Mouse (Mus musculus) kidney, adult 2 months (tissue): ENCODE data around the gene Katnal1. TPM values are rescaled to one million over a fixed set of nuclear protein-coding genes. Genes with fewer than 3 reads are reported as not detected.

Experiments used
- DNase-seq: peaks from one replicate; pipeline ENCODE4 v3.0.0; 2021
- H3K27ac ChIP-seq: fragments of 200-500 bp; 2 replicates; pipeline ENCODE4 v1.5.1; 2012; ENCODE audit warnings: low read depth, low read length, control low read depth, inconsistent platforms; ENCODE audit not compliant: insufficient read depth
- H3K27me3 ChIP-seq: fragments of 200-500 bp; replicated peaks from 2 replicates; pipeline ENCODE4 v1.6.1; 2012; ENCODE audit warnings: mild to moderate bottlenecking, moderate library complexity, low read length, inconsistent platforms; ENCODE audit not compliant: control insufficient read depth, insufficient read depth
- H3K36me3 ChIP-seq: fragments of 200-500 bp; 2 replicates; pipeline ENCODE4 v1.6.1; 2012; ENCODE audit warnings: mild to moderate bottlenecking, moderate library complexity, low read length, inconsistent platforms; ENCODE audit not compliant: control insufficient read depth, insufficient read depth
- H3K4me1 ChIP-seq: fragments of 200-500 bp; 2 replicates; pipeline ENCODE4 v1.6.1; 2011; ENCODE audit warnings: low read length; ENCODE audit not compliant: control insufficient read depth, insufficient read depth
- H3K4me3 ChIP-seq: fragments of 200-500 bp; 2 replicates; pipeline ENCODE4 v1.5.1; 2011; ENCODE audit warnings: mild to moderate bottlenecking, low read depth, low read length, control low read depth; ENCODE audit not compliant: insufficient read depth
- CTCF ChIP-seq: fragments of 200-500 bp; conservative IDR thresholded peaks from 2 replicates; pipeline ENCODE4 v1.5.1; 2011; ENCODE audit warnings: low read depth, mild to moderate bottlenecking, control low read depth, low read length, moderate library complexity, mixed read lengths; ENCODE audit not compliant: insufficient read depth, insufficient read length
- POLR2A ChIP-seq: fragments of 200-500 bp; IDR thresholded peaks from one replicate; pipeline ENCODE4 v1.6.1; 2011; ENCODE audit warnings: low read depth, low read length, control low read depth
- WGBS: fragments of 180-500 bp; shearing (Covaris S2); methylation state at CpG from one replicate; pipeline ENCODE4 v1.1.7; 2018; 5-methylcytosine and 5-hydroxymethylcytosine counted together
- polyA plus RNA-seq: library from polyadenylated mRNA; depleted of rRNA; stranded (reverse); fragments of >200 nt; gene quantifications from 2 replicates; pipeline ENCODE4 v1.2.3, GENCODE M21; 2012; rRNA removed

The Katnal1 gene
- polyA plus RNA-seq, 1 experiment, result 6.6 TPM

DNA sequence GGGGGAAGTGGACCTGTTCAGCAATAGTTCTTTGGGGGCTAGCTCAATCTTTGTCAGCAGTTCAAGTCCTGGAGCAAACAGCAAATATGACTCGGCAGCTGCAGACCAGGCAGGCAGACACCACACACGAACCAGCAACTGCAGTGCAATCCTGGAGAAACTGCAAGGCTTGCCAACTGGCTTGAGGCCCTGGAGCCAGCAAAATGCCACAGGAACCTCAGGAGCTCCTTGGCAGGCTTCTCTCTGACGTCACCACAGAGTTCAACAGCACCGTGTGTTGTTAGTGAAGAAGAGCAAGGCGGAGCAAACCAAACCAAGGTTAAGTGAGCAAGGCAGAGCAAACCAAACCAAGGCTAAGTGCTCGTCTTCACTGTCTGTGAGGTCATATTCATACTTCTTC is 79.6 kb downstream of the Katnal1 start:
- TF ChIP-seq CTCF (no peak), POLR2A (no peak)
- H3K27ac ChIP-seq, result no peak overlapping the region
- H3K36me3 ChIP-seq, result no peaks in the 10 kb centered on the region
- peak; percentile 52 for DNase-seq
- H3K4me3 ChIP-seq, result no peak overlapping the region
- 77% methylated on average over 6 of the region's 6 CpGs for WGBS
- H3K27me3 ChIP-seq, result no peaks in the 10 kb centered on the region
- H3K4me1 ChIP-seq, result no peaks in the 10 kb centered on the region

DNA sequence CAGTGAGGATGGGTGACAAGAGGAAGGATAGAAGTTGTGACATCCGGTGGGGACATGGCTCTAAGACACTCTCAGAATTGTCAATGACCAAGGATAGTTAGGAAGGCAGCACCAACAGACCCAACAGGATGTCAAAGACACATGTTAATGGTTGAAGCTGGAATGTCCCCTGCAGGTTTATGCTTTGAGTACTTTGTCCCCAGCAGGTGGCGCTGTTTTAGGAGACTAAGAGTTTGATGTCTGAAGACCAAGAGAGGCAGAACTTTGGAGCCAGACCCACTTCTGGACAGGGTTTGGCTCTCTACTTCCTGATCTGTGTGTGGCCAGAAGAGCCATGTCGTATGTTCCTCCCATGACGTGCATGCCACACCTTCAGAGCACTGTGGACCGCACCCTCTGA is 82.1 kb downstream of the Katnal1 start:
- Histone ChIP-seq H3K36me3 (no peaks in the 10 kb centered on the region), H3K27ac (no peak overlapping the region), H3K27me3 (no peaks in the 10 kb centered on the region), H3K4me1 (no peaks in the 10 kb centered on the region), H3K4me3 (no peak overlapping the region)
- DNase-seq, result no peak
- 97% methylated on average over 5 of the region's 5 CpGs for WGBS
- TF ChIP-seq POLR2A, result no peak
- TF ChIP-seq CTCF, result no peak

DNA sequence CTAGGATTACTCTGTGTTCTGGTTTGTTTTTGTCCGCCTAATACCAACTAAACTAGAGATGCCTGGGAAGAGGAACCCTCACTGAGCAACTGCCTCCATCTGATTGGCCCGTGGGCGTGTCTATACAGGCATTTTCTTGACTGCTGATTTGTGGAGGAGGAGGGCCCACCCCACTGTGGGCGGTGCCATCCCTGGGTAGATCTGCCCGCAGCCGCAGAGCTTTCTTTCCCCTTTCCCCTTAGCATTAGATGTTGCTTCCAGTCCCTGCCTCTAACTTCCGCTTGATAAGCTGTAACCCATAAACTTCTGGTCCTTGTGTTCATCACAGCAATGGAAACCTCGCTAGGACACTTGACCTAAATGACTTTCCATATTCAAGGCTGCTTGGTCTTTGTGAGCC is 92.1 kb downstream of the Katnal1 start:
- WGBS, result 55% methylated on average over 8 of the region's 8 CpGs
- H3K4me1 ChIP-seq, result no peaks in the 10 kb centered on the region
- TF ChIP-seq POLR2A, result no peak
- TF ChIP-seq CTCF, result no peak
- no peaks in the 10 kb centered on the region for H3K36me3 ChIP-seq
- no peaks in the 10 kb centered on the region for H3K27me3 ChIP-seq
- no peak overlapping the region for H3K27ac ChIP-seq
- no peak overlapping the region for H3K4me3 ChIP-seq
- no peak for DNase-seq

DNA sequence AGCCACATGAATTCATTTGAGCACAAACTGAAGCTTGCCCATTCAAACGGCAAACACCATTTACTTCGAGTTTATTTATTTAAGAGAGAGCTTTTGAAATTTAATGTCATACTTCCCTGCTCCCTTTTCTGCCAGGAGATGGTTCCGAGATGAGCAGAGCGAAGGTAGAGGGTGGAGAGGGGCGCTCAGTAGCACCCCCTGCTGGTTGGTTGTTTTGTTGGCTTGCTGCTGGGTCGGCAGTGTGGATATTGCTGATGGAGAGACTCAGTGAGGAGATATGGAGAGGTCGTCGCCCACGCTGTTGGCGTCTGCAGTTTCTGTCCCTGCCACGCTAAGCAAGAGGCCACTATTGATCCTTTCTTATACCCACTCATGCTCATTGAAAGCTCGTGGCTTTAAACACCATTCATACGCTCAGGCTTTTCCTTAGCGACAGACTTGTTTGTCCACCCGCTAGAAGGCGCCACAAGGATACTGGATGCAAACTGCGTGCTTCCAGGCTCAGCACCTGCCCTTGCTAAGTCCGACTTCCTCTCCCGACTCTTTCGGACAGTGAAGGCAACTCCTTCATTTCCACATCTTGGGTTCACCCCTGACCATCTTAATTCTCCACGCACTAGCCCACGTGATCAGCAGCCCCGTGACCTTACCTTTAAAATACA is 97.4 kb downstream of the Katnal1 start:
- 8% methylated on average over 23 of the region's 23 CpGs for WGBS

DNA sequence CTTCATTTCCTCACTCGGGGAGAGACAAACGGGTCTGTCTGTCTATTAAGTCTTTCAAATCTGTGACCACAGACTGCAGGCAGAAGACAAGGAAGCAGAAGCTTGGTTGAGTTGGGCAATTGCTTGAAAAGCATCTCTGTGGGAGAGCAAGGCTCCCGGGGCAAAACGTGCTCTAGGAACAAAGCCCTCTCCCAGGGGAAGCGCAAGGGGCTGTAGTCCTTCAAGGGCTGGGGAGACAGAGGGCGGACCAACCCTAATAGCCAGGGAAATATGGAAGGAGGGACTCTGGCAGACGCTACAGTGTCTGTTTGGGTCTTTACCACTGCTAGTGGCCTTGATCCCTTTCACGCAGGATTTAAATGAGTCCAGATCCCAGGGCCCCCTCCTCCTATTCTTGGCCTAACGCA is 98.0 kb downstream of the Katnal1 start:
- 32% methylated on average over 9 of the region's 9 CpGs for WGBS
- H3K36me3 ChIP-seq, result no peaks in the 10 kb centered on the region
- TF ChIP-seq POLR2A, result no peak
- no peak for TF ChIP-seq CTCF
- no peaks in the 10 kb centered on the region for H3K4me1 ChIP-seq
- no peak overlapping the region for H3K27ac ChIP-seq
- H3K27me3 ChIP-seq, result no peaks in the 10 kb centered on the region
- H3K4me3 ChIP-seq, result no peak overlapping the region; the same call in 1 of the 2 replicates
- no peak for DNase-seq

More for the DNA sequence above, 97.4 kb downstream of the Katnal1 start:
- Histone ChIP-seq H3K36me3 (no peaks in the 10 kb centered on the region), H3K27ac (no peak overlapping the region), H3K4me1 (no peaks in the 10 kb centered on the region), H3K27me3 (no peaks in the 10 kb centered on the region), H3K4me3 (no peak overlapping the region; the same call in 1 of the 2 replicates)
- TF ChIP-seq CTCF (peak; percentile 77), POLR2A (no peak)
- peak; percentile 65 for DNase-seq

DNA sequence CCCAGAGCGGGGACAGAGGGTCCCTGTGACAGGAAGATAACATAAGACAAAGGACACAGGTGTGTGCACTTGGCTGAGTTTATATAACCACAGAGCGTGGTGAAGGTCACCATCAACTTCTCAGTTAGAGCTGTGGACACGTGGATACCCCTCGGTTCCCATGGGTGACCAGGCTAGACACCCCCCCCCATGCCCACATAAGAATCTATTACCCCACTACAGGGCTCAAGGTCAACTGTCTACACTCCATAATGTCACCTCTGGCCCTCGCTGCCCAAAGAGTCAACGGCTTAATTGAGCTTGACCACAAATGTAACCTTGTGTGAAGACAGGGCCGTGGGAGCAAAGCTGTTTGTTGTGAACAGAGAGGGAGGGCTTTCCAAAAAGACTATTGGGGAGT is 103.4 kb downstream of the Katnal1 start:
- Histone ChIP-seq H3K27me3 (no peaks in the 10 kb centered on the region), H3K4me3 (no peak overlapping the region), H3K36me3 (no peaks in the 10 kb centered on the region), H3K27ac (no peak overlapping the region), H3K4me1 (no peaks in the 10 kb centered on the region)
- DNase-seq, result no peak
- WGBS, result 49% methylated on average over 7 of the region's 7 CpGs
- TF ChIP-seq CTCF, result no peak
- no peak for TF ChIP-seq POLR2A

DNA sequence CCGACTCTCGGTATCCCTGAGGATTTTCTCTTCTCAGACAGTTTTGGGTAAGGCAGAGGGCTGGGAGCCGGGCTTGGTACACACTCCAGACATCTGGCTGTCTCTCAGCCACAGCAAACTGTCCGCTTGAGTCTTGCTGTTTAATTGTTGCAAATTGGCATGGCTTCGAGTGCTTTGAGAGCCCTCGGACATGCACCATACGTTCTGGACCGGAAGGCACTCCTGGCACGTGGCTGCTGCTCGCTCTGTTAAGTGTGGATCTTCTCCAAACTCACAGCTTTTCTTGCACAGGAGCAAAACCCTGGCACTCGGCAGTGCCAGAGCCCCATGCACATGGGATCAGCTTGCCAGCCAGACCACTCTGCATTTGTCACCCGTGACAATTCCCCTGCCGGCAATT is 106.3 kb downstream of the Katnal1 start:
- no peaks in the 10 kb centered on the region for H3K27me3 ChIP-seq
- TF ChIP-seq CTCF, result no peak
- no peak for TF ChIP-seq POLR2A
- H3K4me1 ChIP-seq, result 0 out of 2 replicates have a peak, but pooled peaks cover 2% of the 10 kb centered on the region
- no peak overlapping the region for H3K27ac ChIP-seq
- no peaks in the 10 kb centered on the region for H3K36me3 ChIP-seq
- 94% methylated on average over 13 of the region's 13 CpGs for WGBS
- DNase-seq, result no peak
- no peak overlapping the region for H3K4me3 ChIP-seq

Other genes with a start within 250 kb of the Katnal1 start
- gene Gm42791, start 65.8 kb upstream of the Katnal1 start, polyA plus RNA-seq, result not detected in 2 replicates